Comparison of ENCODE assay signal across 7 mouse cellular contexts in genomic region chr12:70452143-70452542, GRCm38 (mm10). TPM values are rescaled to one million over a fixed set of nuclear protein-coding genes. Genes with fewer than 3 reads are reported as not detected.
A peak's percentile ranks its signal among the peaks of the same experiment; 100 is the strongest.
DNase-seq lines count a peak whose midpoint lies in the region; ATAC-seq lines count a peak whose summit lies in the region.

No protein-coding gene starts in this region.

- WGBS in neural tube, embryonic 12.5 days, result 84% methylated on average over 2 of the region's 2 CpGs
- 92% methylated on average over 2 of the region's 2 CpGs for WGBS in forebrain, embryonic 10.5 days
- WGBS in limb, embryonic 15.5 days, result 85% methylated on average over 2 of the region's 2 CpGs

- H3K9ac ChIP-seq in neural tube, embryonic 12.5 days, result no peak overlapping the region
- H3K9ac ChIP-seq in limb, embryonic 15.5 days, result no peak overlapping the region

- H3K4me1 ChIP-seq in neural tube, embryonic 12.5 days, result peaks cover 13% of the 10 kb centered on the region
- peaks cover 29% of the 10 kb centered on the region for H3K4me1 ChIP-seq in forebrain, embryonic 10.5 days
- H3K4me1 ChIP-seq in limb, embryonic 15.5 days, result peaks cover 11% of the 10 kb centered on the region

- H3K4me3 ChIP-seq in neural tube, embryonic 12.5 days, result no peak overlapping the region
- H3K4me3 ChIP-seq in forebrain, embryonic 10.5 days, result peak overlapping the region; percentile 77
- peak overlapping the region; percentile 85 for H3K4me3 ChIP-seq in limb, embryonic 15.5 days

- no peak overlapping the region for H3K27ac ChIP-seq in neural tube, embryonic 12.5 days
- peak overlapping the region; percentile 94 for H3K27ac ChIP-seq in forebrain, embryonic 10.5 days
- no peak overlapping the region for H3K27ac ChIP-seq in limb, embryonic 15.5 days

- H3K27me3 ChIP-seq in neural tube, embryonic 12.5 days (replicated peaks), result no peaks in the 10 kb centered on the region
- H3K27me3 ChIP-seq in forebrain, embryonic 10.5 days (ENCODE audit: poor library complexity, severe bottlenecking), result no peaks in the 10 kb centered on the region
- no peaks in the 10 kb centered on the region for H3K27me3 ChIP-seq in limb, embryonic 15.5 days

- H3K4me2 ChIP-seq in neural tube, embryonic 12.5 days (replicated peaks), result peak overlapping the region; percentile 68
- H3K4me2 ChIP-seq in limb, embryonic 15.5 days, result peak overlapping the region; percentile 46

- no peak for ATAC-seq in neural tube, embryonic 12.5 days (ENCODE audit: low FRiP score, low read depth)
- no peak for ATAC-seq in limb, embryonic 15.5 days (ENCODE audit: insufficient number of reproducible peaks, low FRiP score, low TSS enrichment, low read depth)
- ATAC-seq in inflammation-experienced regulatory T-cells, adult 6 months, result no peak

- peaks cover 5% of the 10 kb centered on the region; the same call in 1 of the 2 replicates for H3K36me3 ChIP-seq in neural tube, embryonic 12.5 days
- peaks cover 9% of the 10 kb centered on the region for H3K36me3 ChIP-seq in forebrain, embryonic 10.5 days (replicated peaks)
- H3K36me3 ChIP-seq in limb, embryonic 15.5 days, result 0 out of 2 replicates have a peak, but pooled peaks cover 2% of the 10 kb centered on the region

- H3K9me3 ChIP-seq in neural tube, embryonic 12.5 days, result no peaks in the 10 kb centered on the region
- H3K9me3 ChIP-seq in forebrain, embryonic 10.5 days, result no peaks in the 10 kb centered on the region
- H3K9me3 ChIP-seq in limb, embryonic 15.5 days, result no peaks in the 10 kb centered on the region

- no peak for DNase-seq in neural tube, embryonic 10.5 days (ENCODE audit: extremely low spot score, low spot score)
- DNase-seq in forebrain, embryonic 10.5 days (ENCODE audit: extremely low spot score, low spot score), result no peak
- DNase-seq in yolk sac, embryonic 10.5 days (ENCODE audit: low spot score), result peak; percentile 24
- no peak for DNase-seq in cerebellum, postnatal 14 days

RNA-seq across cellular contexts. Expression of gene Tmx1, which starts 0.8 kb away (rescaled TPM):
- polyA plus RNA-seq in neural tube, embryonic 12.5 days (2016; fragmentation: Nextera tagmentation; extraction: Ambion mirVana), result 138 TPM in 2 replicates
- 127 and 139 TPM in 2 replicates for polyA plus RNA-seq in forebrain, embryonic 10.5 days (2016; fragmentation: Nextera tagmentation; extraction: Ambion mirVana)
- 106 and 107 TPM in 2 replicates for polyA plus RNA-seq in limb, embryonic 15.5 days (2015; fragmentation: Nextera tagmentation; extraction: Ambion mirVana)
- 100 to 1,000 TPM; 114 to 126 (median 125) TPM for polyA plus RNA-seq in inflammation-experienced regulatory T-cells, adult 6 months (2017; shearing (Covaris generic))
